Comparison of ENCODE assay signal across 16 mouse cellular contexts in genomic region chr2:134645166-134645565, GRCm38 (mm10). TPM values are rescaled to one million over a fixed set of nuclear protein-coding genes. Genes with fewer than 3 reads are reported as not detected.
A peak's percentile ranks its signal among the peaks of the same experiment; 100 is the strongest.
DNase-seq lines count a peak whose midpoint lies in the region; ATAC-seq lines count a peak whose summit lies in the region.
"Had no signal": no experiment of that assay in that cellular context is flagged by ENCODE, and none has a peak within 500 bp of the region (broad histone marks: within the 10 kb centered on the region; RNA-seq: fewer than 3 reads in every experiment).

No protein-coding gene starts in this region.

- no peaks in the 10 kb centered on the region for H3K27me3 ChIP-seq in heart, embryonic 10.5 days (ENCODE audit: insufficient read depth, poor library complexity, severe bottlenecking)
- no peaks in the 10 kb centered on the region for H3K27me3 ChIP-seq in forebrain, embryonic 15.5 days
- H3K27me3 ChIP-seq in limb, embryonic 12.5 days, result no peaks in the 10 kb centered on the region
- no peaks in the 10 kb centered on the region for H3K27me3 ChIP-seq in kidney, embryonic 15.5 days
- no peaks in the 10 kb centered on the region for H3K27me3 ChIP-seq in kidney, embryonic 16.5 days (ENCODE audit: insufficient read depth, low read length)
- H3K27me3 ChIP-seq: liver, embryonic 15.5 days; neural tube, embryonic 12.5 days had no signal

- H3K36me3 ChIP-seq in heart, embryonic 10.5 days, result no peaks in the 10 kb centered on the region
- no peaks in the 10 kb centered on the region for H3K36me3 ChIP-seq in forebrain, embryonic 15.5 days
- H3K36me3 ChIP-seq in limb, embryonic 12.5 days, result no peaks in the 10 kb centered on the region
- no peaks in the 10 kb centered on the region for H3K36me3 ChIP-seq in kidney, embryonic 15.5 days
- H3K36me3 ChIP-seq in kidney, embryonic 16.5 days (ENCODE audit: insufficient read depth, low read length), result no peaks in the 10 kb centered on the region
- H3K36me3 ChIP-seq: liver, embryonic 15.5 days; neural tube, embryonic 12.5 days had no signal

- H3K27ac ChIP-seq in heart, embryonic 10.5 days, result 0 out of 2 replicates have a peak overlapping the region, but pooled peaks have one; percentile 98
- H3K27ac ChIP-seq in forebrain, embryonic 15.5 days (replicated peaks), result peak overlapping the region; percentile 98
- H3K27ac ChIP-seq in limb, embryonic 12.5 days, result peak overlapping the region; percentile 98; the same call in 1 of the 2 replicates
- no peak overlapping the region for H3K27ac ChIP-seq in kidney, embryonic 15.5 days
- no peak overlapping the region for H3K27ac ChIP-seq in kidney, embryonic 16.5 days (ENCODE audit: low read length)
- H3K27ac ChIP-seq: liver, embryonic 15.5 days; neural tube, embryonic 12.5 days had no signal

- no peak for ATAC-seq in forebrain, embryonic 15.5 days (replicated peaks)
- ATAC-seq in limb, embryonic 12.5 days (ENCODE audit: insufficient number of reproducible peaks, insufficient read depth, low FRiP score, low TSS enrichment, low read depth), result no peak
- ATAC-seq in kidney, embryonic 15.5 days (replicated peaks; ENCODE audit: low FRiP score), result no peak
- ATAC-seq in kidney, embryonic 16.5 days (ENCODE audit: low FRiP score, low TSS enrichment), result no peak
- ATAC-seq: inflammation-experienced regulatory T-cells, adult 6 months had no signal

- 0 out of 2 replicates have a peak overlapping the region, but pooled peaks have one; percentile 15 for H3K9ac ChIP-seq in forebrain, embryonic 15.5 days (replicated peaks)
- H3K9ac ChIP-seq in limb, embryonic 12.5 days (replicated peaks), result no peak overlapping the region
- no peak overlapping the region for H3K9ac ChIP-seq in kidney, embryonic 15.5 days
- H3K9ac ChIP-seq in kidney, embryonic 16.5 days (replicated peaks; ENCODE audit: low read length), result no peak overlapping the region
- H3K9ac ChIP-seq: liver, embryonic 15.5 days; neural tube, embryonic 12.5 days had no signal

- H3K4me1 ChIP-seq in heart, embryonic 10.5 days, result peaks cover 23% of the 10 kb centered on the region
- H3K4me1 ChIP-seq in forebrain, embryonic 15.5 days, result peaks cover 41% of the 10 kb centered on the region
- peaks cover 16% of the 10 kb centered on the region for H3K4me1 ChIP-seq in limb, embryonic 12.5 days (replicated peaks)
- H3K4me1 ChIP-seq in kidney, embryonic 15.5 days, result peaks cover 9% of the 10 kb centered on the region
- H3K4me1 ChIP-seq in kidney, embryonic 16.5 days (ENCODE audit: insufficient read depth, low read length), result peaks cover 9% of the 10 kb centered on the region

- intact Hi-C loops in heart, postnatal 36 days (cut with DNase I), result no loop called here
- intact Hi-C loops in gastrocnemius, postnatal 14 days (cut with DNase I; ENCODE audit: low total_unique reads), result no loop called here

- WGBS in heart, embryonic 10.5 days, result 54% methylated on average over 4 of the region's 4 CpGs
- WGBS in forebrain, embryonic 15.5 days, result 29% methylated on average over 4 of the region's 4 CpGs
- 59% methylated on average over 4 of the region's 4 CpGs for WGBS in limb, embryonic 12.5 days
- 66% methylated on average over 4 of the region's 4 CpGs for WGBS in kidney, embryonic 15.5 days
- 67% methylated on average over 4 of the region's 4 CpGs for whole genome bisulfite sequencing in kidney, embryonic 16.5 days

- no peak overlapping the region for H3K4me3 ChIP-seq in heart, embryonic 10.5 days
- no peak overlapping the region for H3K4me3 ChIP-seq in forebrain, embryonic 15.5 days
- no peak overlapping the region for H3K4me3 ChIP-seq in limb, embryonic 12.5 days (replicated peaks)
- H3K4me3 ChIP-seq in kidney, embryonic 15.5 days (replicated peaks), result no peak overlapping the region
- no peak overlapping the region for H3K4me3 ChIP-seq in kidney, embryonic 16.5 days (ENCODE audit: low read length)
- H3K4me3 ChIP-seq: liver, embryonic 15.5 days; neural tube, embryonic 12.5 days had no signal

- no peak overlapping the region for H3K4me2 ChIP-seq in forebrain, embryonic 15.5 days (replicated peaks)
- H3K4me2 ChIP-seq in limb, embryonic 12.5 days, result no peak overlapping the region
- no peak overlapping the region for H3K4me2 ChIP-seq in kidney, embryonic 15.5 days
- H3K4me2 ChIP-seq in kidney, embryonic 16.5 days (replicated peaks; ENCODE audit: low read depth, low read length), result no peak overlapping the region
- H3K4me2 ChIP-seq: liver, embryonic 15.5 days; neural tube, embryonic 12.5 days had no signal

- H3K9me3 ChIP-seq in heart, embryonic 10.5 days, result no peaks in the 10 kb centered on the region
- no peaks in the 10 kb centered on the region for H3K9me3 ChIP-seq in forebrain, embryonic 15.5 days
- no peaks in the 10 kb centered on the region for H3K9me3 ChIP-seq in limb, embryonic 12.5 days
- no peaks in the 10 kb centered on the region for H3K9me3 ChIP-seq in kidney, embryonic 15.5 days (replicated peaks)
- H3K9me3 ChIP-seq in kidney, embryonic 16.5 days (ENCODE audit: low read length), result no peaks in the 10 kb centered on the region; the same call in 1 of the 2 replicates
- H3K9me3 ChIP-seq: liver, embryonic 15.5 days; neural tube, embryonic 12.5 days had no signal

- DNase-seq in heart, embryonic 10.5 days (ENCODE audit: low spot score), result no peak
- DNase-seq in heart, postnatal 36 days, result no peak
- DNase-seq in MN1 (ENCODE audit: low spot score), result peak; percentile 40
- no peak for DNase-seq in gastrocnemius, postnatal 14 days
- DNase-seq: B cell, adult 2 months; heart, adult 11 months; kidney, postnatal 4 days; right cerebral cortex, postnatal 14 days; thymus, postnatal 25 days had no signal

RNA-seq across cellular contexts. Expression of gene Tmx4, which starts 1.2 kb away (rescaled TPM):
- 27.1 and 39.6 TPM in 2 replicates for polyA plus RNA-seq in heart, embryonic 10.5 days (2016; fragmentation: Nextera tagmentation; extraction: Ambion mirVana)
- 10 to 100 TPM; 49.7 to 56.5 TPM for total RNA-seq in heart, postnatal 36 days (2021)
- 72.9 and 80.6 TPM in 2 replicates for polyA plus RNA-seq in forebrain, embryonic 15.5 days (2015; fragmentation: Nextera tagmentation; extraction: Ambion mirVana)
- 25.5 and 25.9 TPM in 2 replicates for polyA plus RNA-seq in limb, embryonic 12.5 days (2016; fragmentation: Nextera tagmentation; extraction: Ambion mirVana)
- polyA plus RNA-seq in kidney, embryonic 15.5 days (2015; fragmentation: Nextera tagmentation; extraction: Ambion mirVana), result 20.9 and 21.0 TPM in 2 replicates
- polyA plus RNA-seq in kidney, embryonic 16.5 days (2015; fragmentation: Nextera tagmentation; extraction: Ambion mirVana), result 20.4 and 21.2 TPM in 2 replicates
- total RNA-seq in gastrocnemius, postnatal 14 days (2021), result 10 to 100 TPM; 10.3 to 12.6 TPM

Comparison
In these comparisons a context has a peak if more than half of its experiments do, and no peak if none do; other contexts are left out.
1. H3K27ac ChIP-seq: peak in heart, embryonic 10.5 days (single experiment), forebrain, embryonic 15.5 days (single experiment) and limb, embryonic 12.5 days (single experiment); none in kidney, embryonic 15.5 days (single experiment) and kidney, embryonic 16.5 days (single experiment).